Mouse (Mus musculus) heart, adult 10 weeks (tissue): Measurements from ENCODE around the gene Olfr1564. TPM values are rescaled to one million over a fixed set of nuclear protein-coding genes. Genes with fewer than 3 reads are reported as not detected.

Source experiments
- polyA plus RNA-seq: library from polyadenylated mRNA; stranded (reverse); fragments of 350-450 nt; fragmentation: Illumina TruSeq; extraction: RNeasy Lipid Tissue Mini Kit (QIAGEN cat#74804); gene quantifications from one replicate; pipeline ENCODE4 v1.2.3, GENCODE M21; 2014; ENCODE audit warnings: low read depth, low replicate concordance

The Olfr1564 gene
- 0.13 TPM for polyA plus RNA-seq

DNA sequence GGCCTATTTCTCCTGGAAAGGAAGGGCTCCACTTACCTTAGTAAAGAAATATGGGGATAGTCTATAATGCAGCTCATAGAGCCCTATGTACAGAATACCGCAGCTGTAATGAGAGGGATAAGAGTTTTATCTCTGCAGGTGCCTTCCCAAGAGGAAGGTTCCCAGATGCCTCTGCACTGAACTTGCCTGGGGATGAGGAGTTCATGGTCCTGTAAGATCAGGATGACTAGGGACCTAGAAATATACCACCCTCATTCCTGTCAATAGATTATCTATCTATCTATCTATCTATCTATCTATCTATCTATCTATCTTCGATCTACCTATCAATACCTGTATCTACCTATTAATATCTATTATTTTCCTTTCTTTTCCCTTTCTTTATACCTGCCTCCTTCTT lies at the start of gene Olfr1564:
Olfr1564 (minus strand) TSS at position 101 of the 400 bp plus-strand sequence.

DNA sequence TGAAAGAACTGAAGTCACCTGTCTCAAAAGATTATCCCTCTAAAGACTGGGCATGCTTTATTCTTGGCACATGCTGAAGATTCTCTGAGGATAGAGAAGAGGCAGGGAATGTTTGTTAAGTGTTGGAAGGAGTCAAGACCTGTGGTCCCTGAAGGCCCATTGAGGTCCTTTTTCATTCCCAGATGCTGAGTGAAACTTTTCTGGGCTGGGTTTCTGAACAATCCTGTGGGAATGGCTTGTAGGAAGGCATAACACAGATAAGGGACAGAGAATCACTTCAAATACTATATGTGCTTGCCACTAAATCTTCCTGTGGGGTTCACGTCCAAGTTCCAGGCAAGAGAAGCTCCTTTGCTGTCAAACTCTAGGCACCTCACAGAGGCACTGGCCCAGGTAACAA lies 42.9 kb upstream of the Olfr1564 start, which contains the start of gene Olfr63:
Olfr63 (plus strand) TSS at position 301 of the 400 bp plus-strand sequence.

DNA sequence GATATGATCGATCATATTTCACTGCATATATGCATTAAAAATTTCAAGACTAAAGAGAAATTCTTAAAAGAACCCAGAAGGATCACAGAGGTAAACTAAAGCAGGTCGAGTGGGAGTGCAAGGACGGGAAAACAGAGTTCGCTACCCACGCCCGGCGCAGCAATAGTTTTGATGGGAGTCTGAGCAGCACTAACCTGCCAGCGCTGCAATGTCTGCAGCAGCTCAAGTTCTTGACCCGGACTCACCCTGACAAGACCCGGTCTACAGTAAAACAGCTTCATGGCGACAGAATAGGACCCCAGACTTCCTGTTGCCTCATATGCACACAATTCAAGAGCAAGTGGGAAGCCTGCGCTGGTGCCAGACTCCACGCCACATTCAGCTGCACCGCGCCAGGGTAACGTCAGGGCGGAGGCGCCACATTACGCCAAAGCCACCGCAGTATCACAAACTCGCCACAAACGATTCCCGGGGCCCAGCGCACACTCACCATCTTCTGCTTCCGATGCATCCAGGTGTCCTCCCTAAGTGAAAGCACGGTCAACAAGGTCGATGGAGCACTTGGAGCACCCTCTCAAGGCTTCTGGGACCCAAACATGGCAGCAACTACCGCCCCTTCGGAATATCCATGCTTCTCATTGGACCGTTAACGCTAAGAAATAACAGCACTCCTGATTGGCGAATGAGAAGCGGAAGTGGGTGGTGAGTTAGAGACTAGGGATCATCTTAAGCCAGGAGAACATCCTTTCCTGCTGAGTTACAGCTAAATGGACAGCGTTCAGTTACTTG lies 33.2 kb upstream of the Olfr1564 start, which contains the start of gene Zfp955a:
Zfp955a (minus strand) TSS at position 616 of the 789 bp plus-strand sequence.

DNA sequence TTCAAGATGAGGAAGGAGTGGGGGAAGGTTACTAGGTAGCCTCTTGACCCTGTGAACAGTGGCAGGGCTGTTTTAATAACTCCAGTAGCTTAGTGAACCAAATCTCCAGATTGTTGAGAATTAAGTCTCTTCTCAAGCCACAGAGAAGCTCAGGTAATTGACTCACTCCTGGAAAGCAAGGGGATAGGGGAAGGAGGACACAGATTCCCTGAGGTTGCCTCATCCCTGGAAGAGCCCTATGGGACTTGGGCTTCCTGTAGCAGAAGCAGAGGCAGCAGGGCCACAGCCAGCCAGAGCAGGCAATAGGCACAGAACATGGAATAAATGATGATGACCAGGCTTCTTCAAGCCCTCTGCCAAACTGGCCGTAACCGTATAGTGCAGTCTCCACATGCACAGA lies 30.5 kb downstream of the Olfr1564 start, which contains the start of gene Olfr239:
Olfr239 (plus strand) TSS at position 301 of the 400 bp plus-strand sequence.

DNA sequence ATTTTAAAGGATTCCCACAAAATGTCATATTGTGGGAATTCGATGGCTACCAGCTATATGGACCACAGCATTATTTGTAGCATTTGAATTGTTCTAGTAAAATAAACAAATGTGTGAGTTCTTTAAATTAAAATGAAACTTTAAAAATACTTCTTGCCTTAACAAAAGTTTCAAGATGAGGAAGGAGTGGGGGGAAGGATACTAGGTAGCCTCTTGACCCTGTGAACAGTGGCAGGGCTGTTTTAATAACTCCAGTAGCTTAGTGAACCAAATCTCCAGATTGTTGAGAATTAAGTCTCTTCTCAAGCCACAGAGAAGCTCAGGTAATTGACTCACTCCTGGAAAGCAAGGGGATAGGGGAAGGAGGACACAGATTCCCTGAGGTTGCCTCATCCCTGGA lies 53.3 kb downstream of the Olfr1564 start, which contains the start of gene Olfr55:
Olfr55 (plus strand) TSS at position 301 of the 400 bp plus-strand sequence.

Other genes with a start within 250 kb of the Olfr1564 start
- 6.6 TPM for gene Zfp952, start 228.6 kb downstream of the Olfr1564 start, polyA plus RNA-seq
- 2.8 TPM for gene Zfp763, start 188.3 kb downstream of the Olfr1564 start, polyA plus RNA-seq
- not detected for gene 4921501E09Rik, start 153.6 kb downstream of the Olfr1564 start, polyA plus RNA-seq
- 3.6 TPM for gene Zfp563, start 132.4 kb downstream of the Olfr1564 start, polyA plus RNA-seq
- gene Morc2b, start 82.0 kb downstream of the Olfr1564 start, polyA plus RNA-seq, result 0.47 TPM
- gene Olfr55, start 53.2 kb downstream of the Olfr1564 start, polyA plus RNA-seq, result not detected
- gene Olfr239, start 30.4 kb downstream of the Olfr1564 start, polyA plus RNA-seq, result not detected
- gene Zfp955a, start 33.5 kb upstream of the Olfr1564 start, polyA plus RNA-seq, result 11.8 TPM
- gene Olfr63, start 43.0 kb upstream of the Olfr1564 start, polyA plus RNA-seq, result not detected
- gene Zfp955b, start 67.9 kb upstream of the Olfr1564 start, polyA plus RNA-seq, result 9.9 TPM
- 3.3 TPM for gene Zfp81, start 137.2 kb upstream of the Olfr1564 start, polyA plus RNA-seq
- 3.8 TPM for gene Zfp101, start 173.0 kb upstream of the Olfr1564 start, polyA plus RNA-seq
- not detected for gene Actl9, start 211.2 kb upstream of the Olfr1564 start, polyA plus RNA-seq